Mouse (Mus musculus) limb, embryonic 14.5 days (tissue): Measurements from ENCODE around the gene Gm26920. TPM values are rescaled to one million over a fixed set of nuclear protein-coding genes. Genes with fewer than 3 reads are reported as not detected.

Experiments
- ATAC-seq: fragments of 200-750 bp; cut with Nextera tagmentation; 2 replicates; pipeline ENCODE4 v1.8.0; 2017; ENCODE audit warnings: low read depth, moderate number of reproducible peaks, moderate TSS enrichment; ENCODE audit not compliant: low FRiP score
- DNase-seq: peaks from one replicate; pipeline ENCODE4 v3.0.0-alpha.2; 2015; ENCODE audit warnings: low spot score
- H3K27ac ChIP-seq: fragments of 300-500 bp; sonication (generic); replicated peaks from 2 replicates; pipeline ENCODE4 v1.5.1; 2014; ENCODE audit warnings: low read depth, mild to moderate bottlenecking, low read length, moderate library complexity, mixed read lengths
- H3K27me3 ChIP-seq: fragments of 300-500 bp; sonication (generic); 2 replicates; pipeline ENCODE4 v1.6.1; 2014; ENCODE audit warnings: low read length, mixed read lengths; ENCODE audit not compliant: control insufficient read depth, insufficient read depth
- H3K36me3 ChIP-seq: fragments of 300-500 bp; sonication (generic); 2 replicates; pipeline ENCODE4 v1.6.1; 2014; ENCODE audit warnings: mild to moderate bottlenecking, low read length, moderate library complexity, mixed read lengths; ENCODE audit not compliant: control insufficient read depth, insufficient read depth
- H3K4me1 ChIP-seq: fragments of 300-500 bp; sonication (generic); 2 replicates; pipeline ENCODE4 v1.6.1; 2014; ENCODE audit warnings: antibody characterized with exemption, low read length, mixed read lengths; ENCODE audit not compliant: control insufficient read depth, insufficient read depth
- H3K4me2 ChIP-seq: fragments of 300-500 bp; sonication (generic); replicated peaks from 2 replicates; pipeline ENCODE4 v1.6.1; 2014; ENCODE audit warnings: low read depth, mild to moderate bottlenecking, low read length, moderate library complexity; ENCODE audit not compliant: severe bottlenecking
- H3K4me3 ChIP-seq: fragments of 300-500 bp; sonication (generic); replicated peaks from 2 replicates; pipeline ENCODE4 v1.5.1; 2014; ENCODE audit warnings: low read length
- H3K9ac ChIP-seq: fragments of 300-500 bp; sonication (generic); 2 replicates; pipeline ENCODE4 v1.6.1; 2014; ENCODE audit warnings: mild to moderate bottlenecking, low read depth, low read length, moderate library complexity; ENCODE audit not compliant: severe bottlenecking
- H3K9me3 ChIP-seq: fragments of 300-500 bp; sonication (generic); 2 replicates; pipeline ENCODE4 v1.6.1; 2016; ENCODE audit warnings: low read length; ENCODE audit not compliant: control insufficient read depth
- POLR2A ChIP-seq: fragments of 200-500 bp; IDR thresholded peaks from 2 replicates; pipeline ENCODE4 v1.8.0; 2012; ENCODE audit warnings: inconsistent platforms, mild to moderate bottlenecking, moderate library complexity, borderline replicate concordance; ENCODE audit not compliant: insufficient read depth, insufficient read length; ENCODE audit errors: extremely low read depth
- WGBS: fragments of 180-500 bp; shearing (Covaris S2); extraction: QIAGEN DNeasy Blood & Tissue Kit; methylation state at CpG from one replicate; pipeline ENCODE4 v1.1.7; 2014; 5-methylcytosine and 5-hydroxymethylcytosine counted together
- polyA plus RNA-seq, 2 experiments: library from polyadenylated mRNA; depleted of rRNA in 1 of 2; stranded (reverse) in 1 of 2; unstranded in 1 of 2; fragments of >200 nt; fragmentation: Nextera tagmentation in 1 of 2; extraction: Ambion mirVana in 1 of 2; gene quantifications; 2 replicates each; pipeline versions ENCODE4 v1.2.1 to v1.2.3; 2012 to 2014

The Gm26920 gene
- polyA plus RNA-seq, 2 experiments = 1.2 to 3.6 TPM

DNA sequence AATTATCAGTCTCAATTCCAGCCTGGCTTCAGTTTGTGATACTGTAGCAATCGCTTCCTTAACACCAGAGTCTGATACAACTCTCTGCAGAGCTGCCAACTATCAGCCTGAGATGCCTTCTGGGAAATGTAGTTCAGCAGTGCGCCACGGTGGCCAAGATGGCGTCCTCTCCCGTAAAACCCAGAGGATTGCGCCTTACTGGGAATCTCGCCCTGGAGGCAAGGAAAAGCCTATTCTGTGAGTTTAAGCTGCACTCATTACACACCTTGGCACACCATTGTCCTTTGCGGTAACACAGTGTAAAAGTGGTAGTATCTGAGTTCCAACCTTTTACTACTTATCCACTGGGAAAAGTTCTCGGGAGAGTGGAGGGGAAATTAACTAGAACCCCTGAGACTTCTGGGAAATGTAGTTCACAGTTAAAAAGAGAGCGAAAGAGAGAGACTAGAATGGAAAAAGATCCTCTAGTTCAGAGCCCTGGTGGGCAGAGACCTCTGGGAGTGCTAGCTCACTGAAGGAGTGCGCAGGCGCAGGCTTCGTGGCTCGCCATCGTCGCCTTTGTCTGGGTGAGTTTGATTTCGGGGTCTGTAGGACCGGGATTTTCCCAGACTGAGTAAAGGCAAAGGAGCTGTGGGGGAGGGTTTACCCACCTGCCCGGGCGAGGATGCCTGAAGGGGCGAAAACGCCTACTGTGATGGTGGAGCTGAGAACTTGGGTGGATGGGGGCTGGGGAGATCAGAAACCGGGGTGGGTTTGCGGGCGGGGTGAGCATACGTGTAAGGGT lies 4.6 kb upstream of the Gm26920 start, which contains the start of gene Zfp260:
TSS of gene Zfp260 (plus strand) at position 132 of the 784 bp plus-strand sequence.
- peak; percentile 97; the same call in 1 of the 2 replicates for TF ChIP-seq POLR2A
- Histone ChIP-seq H3K4me3 (peak within 1 kb of the TSS; percentile 65), H3K9me3 (no peaks in the 10 kb centered on the region), H3K27ac (peak within 1 kb of the TSS; percentile 99), H3K4me2 (peak within 1 kb of the TSS; percentile 74), H3K36me3 (peaks cover 26% of the 10 kb centered on the region), H3K27me3 (no peaks in the 10 kb centered on the region), H3K9ac (peak within 1 kb of the TSS; percentile 93), H3K4me1 (peaks cover 3% of the 10 kb centered on the region; the same call in 1 of the 2 replicates)
- ATAC-seq (peak; percentile 85), DNase-seq (peak; percentile 99)
- 0% methylated on average over 26 of the region's 26 CpGs for WGBS

DNA sequence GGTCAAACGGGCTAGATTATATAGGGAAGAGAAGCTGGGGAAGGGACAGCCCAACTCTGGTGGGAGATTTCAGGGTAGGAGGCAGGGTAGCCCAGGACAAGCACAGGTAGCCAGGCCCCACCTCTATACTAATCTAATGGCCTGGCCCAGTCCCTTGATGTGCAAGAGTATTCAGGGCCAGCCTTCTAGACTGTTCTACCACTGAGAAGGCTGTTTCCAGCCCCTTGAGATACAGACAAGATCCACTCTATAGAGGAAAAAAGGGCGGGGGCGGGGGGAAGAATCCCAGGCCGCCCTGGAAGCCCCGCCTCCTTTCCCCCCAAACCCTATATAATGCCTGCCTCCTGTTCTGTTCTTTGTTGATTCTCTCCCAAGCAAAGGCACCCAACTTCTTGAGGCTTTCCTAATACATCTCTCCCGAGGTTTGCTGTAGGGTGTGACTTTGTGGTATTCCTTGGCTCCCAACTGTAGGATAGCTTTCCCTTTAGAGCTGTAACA lies 3.8 kb upstream of the Gm26920 start:
- WGBS = 73% methylated on average over 6 of the region's 6 CpGs
- Histone ChIP-seq H3K27me3 (no peaks in the 10 kb centered on the region), H3K9me3 (no peaks in the 10 kb centered on the region), H3K4me1 (peaks cover 9% of the 10 kb centered on the region; the same call in 1 of the 2 replicates), H3K4me2 (peak overlapping the region; percentile 74), H3K36me3 (peaks cover 17% of the 10 kb centered on the region), H3K9ac (peak overlapping the region; percentile 93; the same call in 1 of the 2 replicates), H3K4me3 (peak overlapping the region; percentile 65), H3K27ac (peak overlapping the region; percentile 99; the same call in 1 of the 2 replicates)
- no peak for ATAC-seq
- no peak for TF ChIP-seq POLR2A
- DNase-seq = no peak

DNA sequence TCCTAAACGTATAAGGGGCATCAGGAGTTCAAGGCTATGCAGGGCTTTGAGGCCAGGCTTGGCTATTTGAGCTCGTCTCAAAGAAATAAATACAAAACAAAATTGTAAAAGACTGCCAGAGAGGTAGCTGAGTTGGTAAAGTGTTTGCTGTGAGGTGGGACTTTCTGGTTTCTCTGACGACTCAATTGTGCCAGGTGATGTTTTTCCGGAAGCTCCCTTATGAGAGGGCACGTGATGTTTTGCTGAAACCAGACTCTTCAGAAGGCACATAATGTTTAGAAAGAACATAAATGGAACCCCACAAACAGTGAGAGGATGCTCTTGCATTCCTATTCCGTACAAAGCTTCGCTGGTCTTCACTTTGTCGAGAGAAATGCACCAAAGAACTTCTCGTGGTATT lies 2.5 kb upstream of the Gm26920 start:
- Histone ChIP-seq H3K4me3 (no peak overlapping the region), H3K27ac (no peak overlapping the region), H3K4me2 (no peak overlapping the region), H3K36me3 (peaks cover 8% of the 10 kb centered on the region), H3K9ac (no peak overlapping the region), H3K4me1 (peaks cover 16% of the 10 kb centered on the region; the same call in 1 of the 2 replicates), H3K27me3 (no peaks in the 10 kb centered on the region), H3K9me3 (no peaks in the 10 kb centered on the region)
- ATAC-seq = no peak
- no peak for TF ChIP-seq POLR2A
- no peak for DNase-seq
- WGBS = 79% methylated on average over 9 of the region's 9 CpGs

DNA sequence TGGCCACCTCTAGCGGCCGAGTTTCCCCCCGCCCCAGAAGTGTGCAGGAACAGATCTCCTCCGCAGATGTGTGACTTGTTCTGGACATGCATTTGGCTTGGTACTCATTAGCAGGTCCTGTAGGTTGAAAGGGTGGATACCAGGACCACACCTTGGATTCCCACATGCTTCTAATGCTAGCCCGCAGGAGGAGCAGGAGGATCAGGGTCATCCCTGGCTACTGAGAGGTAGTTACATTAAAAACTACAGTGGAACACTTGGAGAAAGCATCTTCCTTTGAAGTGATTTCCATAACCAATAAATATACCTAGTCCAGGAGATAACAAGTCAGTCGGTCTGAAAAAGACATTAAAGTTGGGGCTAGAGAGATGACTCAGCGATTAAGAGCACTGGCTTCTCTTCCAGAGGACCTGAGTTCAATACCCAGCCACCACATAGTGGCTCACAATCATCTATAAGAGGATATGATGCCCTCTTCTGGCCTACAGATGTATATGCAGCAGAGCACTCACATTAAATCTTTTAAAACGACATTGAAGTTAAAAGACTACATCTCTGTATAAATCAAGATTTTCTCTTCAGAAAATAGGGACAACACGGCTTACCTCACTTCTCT lies 868 bp upstream of the Gm26920 start:
- no peak for ATAC-seq
- peak overlapping the region; percentile 66 for H3K4me3 ChIP-seq
- H3K4me2 ChIP-seq = peak overlapping the region; percentile 52
- no peaks in the 10 kb centered on the region for H3K9me3 ChIP-seq
- WGBS = 6% methylated on average over 9 of the region's 9 CpGs
- TF ChIP-seq POLR2A = no peak
- H3K27me3 ChIP-seq = no peaks in the 10 kb centered on the region
- H3K9ac ChIP-seq = 0 out of 2 replicates have a peak overlapping the region, but pooled peaks have one; percentile 32
- H3K4me1 ChIP-seq = peaks cover 16% of the 10 kb centered on the region; the same call in 1 of the 2 replicates
- DNase-seq = peak; percentile 69
- H3K36me3 ChIP-seq = peaks cover 7% of the 10 kb centered on the region
- H3K27ac ChIP-seq = 0 out of 2 replicates have a peak overlapping the region, but pooled peaks have one; percentile 79

DNA sequence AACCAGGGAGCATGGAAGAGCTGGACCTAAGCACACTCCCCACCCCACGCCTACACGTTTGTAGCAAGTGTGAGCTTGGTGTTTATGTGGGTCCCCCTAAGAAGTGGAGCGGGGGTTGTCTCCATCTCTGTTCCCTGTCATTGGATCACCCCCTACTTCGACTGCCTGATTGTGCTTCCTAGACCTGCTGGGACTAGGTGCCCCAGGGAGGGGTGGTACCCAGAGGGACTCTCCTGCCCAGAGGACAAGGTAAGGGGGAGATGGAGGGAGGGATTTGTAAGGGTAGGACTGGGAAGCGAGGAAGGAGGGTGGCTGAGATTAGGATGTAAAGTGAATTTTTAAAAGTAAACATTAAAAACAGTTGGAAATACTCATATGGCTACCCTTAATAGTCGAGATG lies 805 bp downstream of the Gm26920 start:
- H3K27ac ChIP-seq = no peak overlapping the region
- 9% methylated on average over 6 of the region's 6 CpGs for WGBS

More for the DNA sequence above, 805 bp downstream of the Gm26920 start:
- TF ChIP-seq POLR2A = no peak
- Histone ChIP-seq H3K4me2 (peak overlapping the region; percentile 80), H3K36me3 (peaks cover 24% of the 10 kb centered on the region), H3K4me3 (peak overlapping the region; percentile 66), H3K4me1 (peaks cover 16% of the 10 kb centered on the region; the same call in 1 of the 2 replicates), H3K9ac (peak overlapping the region; percentile 75), H3K9me3 (no peaks in the 10 kb centered on the region), H3K27me3 (no peaks in the 10 kb centered on the region)
- ATAC-seq (no peak), DNase-seq (no peak)
